Mouse (Mus musculus): ENCODE data around the gene Rgs7bp. TPM values are rescaled to one million over a fixed set of nuclear protein-coding genes. Genes with fewer than 3 reads are reported as not detected.

Gene Rgs7bp
- 0.81 and 0.83 TPM in 2 replicates for polyA plus RNA-seq (2014; fragmentation: Nextera tagmentation; extraction: Ambion mirVana)

- H3K4me3 ChIP-seq (ENCODE audit: low read depth, low read length) = peak within 1 kb of the TSS; percentile 56
- under 1% methylated on average over 69 of the region's 75 CpGs for WGBS
- no peaks in the 10 kb centered on the region for H3K4me1 ChIP-seq (ENCODE audit: insufficient read depth)
- peaks cover 19% of the 10 kb centered on the region for H3K27me3 ChIP-seq (ENCODE audit: insufficient read depth, low read length)
- ATAC-seq (ENCODE audit: insufficient read depth) (peak; percentile 89), DNase-seq (peak; percentile 79)
- TF ChIP-seq CTCF (IDR thresholded peaks at IDR 0.05; ENCODE audit: low read depth) = no peak
- H3K27ac ChIP-seq (ENCODE audit: low read depth) = no peak within 1 kb of the TSS
- H3K9ac ChIP-seq = peak within 1 kb of the TSS; percentile 54
- H3K9me3 ChIP-seq (ENCODE audit: low read depth, low read length) = no peaks in the 10 kb centered on the region
- no peaks in the 10 kb centered on the region for H3K36me3 ChIP-seq (ENCODE audit: insufficient read depth)
- H3K4me2 ChIP-seq = peak within 1 kb of the TSS; percentile 93
Observed at GRCm38 (mm10) chr13:105054181-105054940, at the start of gene Rgs7bp. Gene Rgs7bp, minus strand, starts transcription at chr13:105054930.

GRCm38 (mm10) chr13:105104385-105104784 lies 49.7 kb upstream of the Rgs7bp start:
- no peak for TF ChIP-seq CTCF (IDR thresholded peaks at IDR 0.05; ENCODE audit: low read depth)
- Histone ChIP-seq H3K36me3 (ENCODE audit: insufficient read depth) (no peaks in the 10 kb centered on the region), H3K27me3 (ENCODE audit: insufficient read depth, low read length) (no peaks in the 10 kb centered on the region), H3K9ac (no peak overlapping the region), H3K4me1 (ENCODE audit: insufficient read depth) (no peaks in the 10 kb centered on the region), H3K4me2 (no peak overlapping the region), H3K9me3 (ENCODE audit: low read depth, low read length) (no peaks in the 10 kb centered on the region), H3K27ac (ENCODE audit: low read depth) (no peak overlapping the region), H3K4me3 (ENCODE audit: low read depth, low read length) (no peak overlapping the region)
- DNase-seq (no peak), ATAC-seq (ENCODE audit: insufficient read depth) (no peak)
- WGBS = 77% methylated on average over 2 of the region's 2 CpGs

GRCm38 (mm10) chr13:105100705-105101104 lies 46.0 kb upstream of the Rgs7bp start:
- TF ChIP-seq CTCF (IDR thresholded peaks at IDR 0.05; ENCODE audit: low read depth) = no peak
- ATAC-seq (ENCODE audit: insufficient read depth) (no peak), DNase-seq (no peak)
- Histone ChIP-seq H3K36me3 (ENCODE audit: insufficient read depth) (no peaks in the 10 kb centered on the region), H3K9ac (no peak overlapping the region), H3K4me1 (ENCODE audit: insufficient read depth) (no peaks in the 10 kb centered on the region), H3K4me3 (ENCODE audit: low read depth, low read length) (no peak overlapping the region), H3K27me3 (ENCODE audit: insufficient read depth, low read length) (no peaks in the 10 kb centered on the region), H3K4me2 (no peak overlapping the region), H3K27ac (ENCODE audit: low read depth) (no peak overlapping the region), H3K9me3 (ENCODE audit: low read depth, low read length) (no peaks in the 10 kb centered on the region)
- 73% methylated on average over 4 of the region's 4 CpGs for WGBS

GRCm38 (mm10) chr13:105096316-105096715 lies 41.6 kb upstream of the Rgs7bp start:
- H3K9ac ChIP-seq = no peak overlapping the region
- TF ChIP-seq CTCF (IDR thresholded peaks at IDR 0.05; ENCODE audit: low read depth) = no peak
- H3K9me3 ChIP-seq (ENCODE audit: low read depth, low read length) = no peaks in the 10 kb centered on the region
- H3K4me3 ChIP-seq (ENCODE audit: low read depth, low read length) = no peak overlapping the region
- no peaks in the 10 kb centered on the region for H3K4me1 ChIP-seq (ENCODE audit: insufficient read depth)
- WGBS = 66% methylated on average over 2 of the region's 2 CpGs
- no peaks in the 10 kb centered on the region for H3K27me3 ChIP-seq (ENCODE audit: insufficient read depth, low read length)
- H3K27ac ChIP-seq (ENCODE audit: low read depth) = no peak overlapping the region
- DNase-seq (no peak), ATAC-seq (ENCODE audit: insufficient read depth) (no peak)
- H3K4me2 ChIP-seq = no peak overlapping the region
- no peaks in the 10 kb centered on the region for H3K36me3 ChIP-seq (ENCODE audit: insufficient read depth)

DNA sequence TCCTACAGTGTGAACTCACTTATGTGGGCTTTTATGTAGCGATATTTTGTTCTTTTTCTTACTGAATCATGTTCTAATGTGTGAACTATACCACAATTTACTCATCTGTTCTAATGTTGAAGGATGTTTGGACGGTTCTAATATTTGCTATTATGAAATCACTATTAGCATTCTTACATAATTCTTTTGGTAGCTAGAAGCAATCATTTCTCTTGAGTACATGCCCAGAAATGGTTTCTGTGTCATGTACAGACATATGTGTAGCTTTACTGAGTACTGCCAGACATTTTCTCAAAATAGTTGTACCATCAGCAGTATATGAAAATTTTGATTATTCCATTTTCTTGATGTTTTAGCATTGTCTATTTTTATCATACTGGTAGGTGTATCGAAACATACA lies 34.5 kb upstream of the Rgs7bp start:
- WGBS = 80% methylated on average over 3 of the region's 3 CpGs
- ATAC-seq (ENCODE audit: insufficient read depth) (no peak), DNase-seq (no peak)
- H3K4me1 ChIP-seq (ENCODE audit: insufficient read depth) = no peaks in the 10 kb centered on the region
- no peak overlapping the region for H3K4me3 ChIP-seq (ENCODE audit: low read depth, low read length)
- no peak for TF ChIP-seq CTCF (IDR thresholded peaks at IDR 0.05; ENCODE audit: low read depth)
- no peaks in the 10 kb centered on the region for H3K27me3 ChIP-seq (ENCODE audit: insufficient read depth, low read length)
- H3K4me2 ChIP-seq = no peak overlapping the region
- no peak overlapping the region for H3K9ac ChIP-seq
- no peaks in the 10 kb centered on the region for H3K36me3 ChIP-seq (ENCODE audit: insufficient read depth)
- H3K9me3 ChIP-seq (ENCODE audit: low read depth, low read length) = no peaks in the 10 kb centered on the region
- no peak overlapping the region for H3K27ac ChIP-seq (ENCODE audit: low read depth)

- Histone ChIP-seq H3K36me3 (ENCODE audit: insufficient read depth) (no peaks in the 10 kb centered on the region), H3K27ac (ENCODE audit: low read depth) (no peak within 1 kb of the TSS), H3K9me3 (ENCODE audit: low read depth, low read length) (no peaks in the 10 kb centered on the region), H3K4me1 (ENCODE audit: insufficient read depth) (no peaks in the 10 kb centered on the region), H3K9ac (no peak within 1 kb of the TSS), H3K4me2 (no peak within 1 kb of the TSS), H3K27me3 (ENCODE audit: insufficient read depth, low read length) (no peaks in the 10 kb centered on the region), H3K4me3 (ENCODE audit: low read depth, low read length) (no peak within 1 kb of the TSS)
- TF ChIP-seq CTCF (IDR thresholded peaks at IDR 0.05; ENCODE audit: low read depth) = no peak
- ATAC-seq (ENCODE audit: insufficient read depth) = no peak
- no peak for DNase-seq
- WGBS = 88% methylated on average over 10 of the region's 10 CpGs
Observed at GRCm38 (mm10) chr13:105081862-105082261, 27.1 kb upstream of the Rgs7bp start, which contains the start of gene 4933425L06Rik. Gene 4933425L06Rik, plus strand, starts transcription at chr13:105082122.

GRCm38 (mm10) chr13:105066890-105067845 lies 12.4 kb upstream of the Rgs7bp start:
- Histone ChIP-seq H3K27ac (ENCODE audit: low read depth) (no peak overlapping the region), H3K4me2 (no peak overlapping the region), H3K4me1 (ENCODE audit: insufficient read depth) (no peaks in the 10 kb centered on the region), H3K4me3 (ENCODE audit: low read depth, low read length) (no peak overlapping the region), H3K36me3 (ENCODE audit: insufficient read depth) (no peaks in the 10 kb centered on the region), H3K9ac (no peak overlapping the region), H3K9me3 (ENCODE audit: low read depth, low read length) (no peaks in the 10 kb centered on the region), H3K27me3 (ENCODE audit: insufficient read depth, low read length) (no peaks in the 10 kb centered on the region)
- peak; percentile 25 for TF ChIP-seq CTCF (IDR thresholded peaks at IDR 0.05; ENCODE audit: low read depth)
- 53% methylated on average over 7 of the region's 7 CpGs for WGBS
- ATAC-seq (ENCODE audit: insufficient read depth) (peak; percentile 56; the same call in 1 of the 2 replicates), DNase-seq (peak; percentile 11)
